Mouse (Mus musculus) heart, adult 18-20 months (tissue): ENCODE measurements around the gene Tiam2. TPM values are rescaled to one million over a fixed set of nuclear protein-coding genes. Genes with fewer than 3 reads are reported as not detected.
A peak's percentile ranks its signal among the peaks of the same experiment; 100 is the strongest.

Source experiments
- DNase-seq, 2 experiments: peaks; one replicate each; pipeline ENCODE4 v3.0.0; 2021 to 2022; ENCODE audit warnings: mixed read lengths in 1 of 2
- total RNA-seq, 2 experiments: library from RNA; stranded (reverse); gene quantifications; 2 replicates each; pipeline ENCODE4 v1.2.3; 2021

The Tiam2 gene
- total RNA-seq, 2 experiments from 2014 or later: 2.7 to 3.3 TPM

GRCm38 (mm10) chr17:3394985-3395384 lies 68.6 kb downstream of the Tiam2 start:
- DNase-seq: no peak

DNA sequence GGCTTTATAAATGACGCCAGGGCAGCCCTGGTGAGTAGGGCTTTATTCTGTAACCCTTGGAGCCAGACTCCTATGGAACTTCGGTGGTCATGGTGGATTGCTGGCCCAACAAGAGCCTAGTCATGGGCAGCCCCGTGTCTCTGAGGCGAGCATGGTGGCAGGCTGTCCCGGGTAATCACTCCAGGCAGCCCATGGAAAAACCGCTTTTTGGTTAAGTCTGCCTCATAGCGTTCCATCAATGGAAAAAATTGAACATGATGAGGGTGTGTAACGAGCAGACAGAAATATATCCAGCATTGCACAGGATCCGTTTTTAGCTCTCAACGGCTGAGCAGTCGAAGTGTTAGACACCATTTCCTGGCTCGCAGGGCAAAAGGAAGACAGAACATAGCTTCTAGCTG lies 70.5 kb downstream of the Tiam2 start:
- DNase-seq: peak in 1 of 2 experiments; percentile 8

- peak in 1 of 2 experiments; percentile 5 for DNase-seq
These were observed 71.5 kb downstream of the Tiam2 start for GRCm38 (mm10) chr17:3397836-3398235.

DNA sequence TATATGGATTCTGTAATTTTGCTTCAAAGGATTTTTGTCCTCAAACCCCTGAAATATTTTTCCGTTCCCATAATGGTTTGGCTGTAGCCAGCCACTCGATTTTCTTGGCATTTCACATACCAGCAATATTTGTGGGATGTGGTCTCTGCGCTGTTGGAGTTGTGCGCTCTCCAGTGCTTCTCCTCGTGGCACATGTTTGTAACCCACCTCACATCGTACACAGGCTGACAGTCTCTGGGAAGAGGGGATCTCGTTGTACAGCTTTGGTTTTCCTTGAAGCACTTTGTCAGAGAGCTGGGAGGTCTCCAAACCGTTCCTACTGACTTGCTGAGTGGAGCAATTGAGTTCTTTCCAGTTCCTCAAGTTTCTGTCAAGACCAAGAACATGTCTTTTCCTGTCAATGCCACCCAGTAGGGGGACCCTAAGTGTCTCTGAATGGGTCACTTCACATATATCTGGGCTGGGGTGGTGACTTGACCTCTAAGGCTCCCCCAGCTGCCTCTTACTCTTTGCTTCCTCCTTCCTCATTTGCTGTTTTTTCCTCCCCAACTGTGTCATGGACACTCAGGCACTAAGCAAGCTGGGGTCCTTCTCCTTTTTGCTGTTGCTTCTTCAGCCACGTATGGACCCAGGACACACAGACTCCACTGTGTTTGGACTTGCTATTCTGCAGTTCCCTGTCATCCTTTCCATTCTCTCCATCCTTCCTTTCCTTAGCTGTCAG lies 79.1 kb downstream of the Tiam2 start:
- DNase-seq: no peak

DNA sequence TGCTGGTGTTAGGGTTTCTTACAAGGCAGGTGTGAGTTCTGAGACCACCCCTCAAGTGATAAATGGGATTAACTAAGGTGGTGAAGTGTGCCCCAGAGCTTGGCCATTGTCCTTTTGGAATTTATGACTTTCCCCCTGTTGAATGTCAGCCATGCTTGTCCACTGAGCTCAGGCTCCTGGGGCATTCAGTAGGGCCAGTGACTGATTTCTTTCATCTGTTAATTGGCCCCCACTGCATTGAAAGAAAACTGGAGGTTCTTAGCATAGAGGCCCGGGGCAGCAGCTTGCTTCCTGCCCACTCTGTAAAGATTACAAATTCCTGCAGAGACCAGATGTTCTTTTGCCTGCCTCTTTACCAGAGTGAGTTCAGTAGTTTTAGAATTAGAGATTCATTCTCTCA lies 80.7 kb downstream of the Tiam2 start:
- DNase-seq: no peak

GRCm38 (mm10) chr17:3410307-3410706 lies 83.9 kb downstream of the Tiam2 start:
- DNase-seq: no peak

DNA sequence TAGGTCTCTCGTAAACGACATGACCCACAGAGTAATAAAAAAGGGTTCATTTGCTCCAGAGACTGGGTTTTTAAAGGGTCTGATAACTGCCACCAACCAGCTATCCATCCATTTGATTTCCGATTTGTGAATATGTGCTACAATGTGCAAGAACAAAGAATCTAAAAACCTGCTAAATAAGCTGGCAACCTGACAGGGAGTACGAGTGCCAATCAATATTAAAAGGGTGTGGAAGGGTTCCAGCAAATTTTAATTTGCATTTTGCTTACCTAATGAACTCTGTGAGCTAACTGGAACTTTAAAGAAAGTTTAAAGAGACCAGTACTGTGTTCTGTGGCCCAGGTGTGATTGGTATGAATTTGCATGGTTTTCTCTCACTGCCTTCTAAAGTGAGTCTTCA lies 86.4 kb downstream of the Tiam2 start:
- no peak for DNase-seq

DNA sequence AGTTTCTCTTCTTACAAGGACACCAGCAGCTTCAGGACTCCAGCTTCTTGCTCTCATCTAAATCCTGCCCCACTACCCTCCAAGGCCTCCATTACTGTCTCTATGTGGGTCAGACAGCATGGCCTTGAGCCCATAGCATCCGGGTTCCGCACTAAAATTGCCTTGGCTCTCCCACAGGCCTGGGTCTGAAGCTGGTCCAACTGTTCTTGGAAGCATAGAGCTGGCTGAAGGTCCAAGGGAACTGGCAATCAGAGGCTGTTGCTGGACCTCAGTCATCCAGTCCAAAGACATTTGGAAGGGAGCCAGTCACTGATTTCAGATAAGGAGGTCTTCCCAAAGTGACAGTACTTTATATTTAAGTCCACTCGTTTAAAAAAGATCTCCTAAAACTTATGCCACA lies 89.2 kb downstream of the Tiam2 start:
- DNase-seq: peak; percentile 45 to 73

DNA sequence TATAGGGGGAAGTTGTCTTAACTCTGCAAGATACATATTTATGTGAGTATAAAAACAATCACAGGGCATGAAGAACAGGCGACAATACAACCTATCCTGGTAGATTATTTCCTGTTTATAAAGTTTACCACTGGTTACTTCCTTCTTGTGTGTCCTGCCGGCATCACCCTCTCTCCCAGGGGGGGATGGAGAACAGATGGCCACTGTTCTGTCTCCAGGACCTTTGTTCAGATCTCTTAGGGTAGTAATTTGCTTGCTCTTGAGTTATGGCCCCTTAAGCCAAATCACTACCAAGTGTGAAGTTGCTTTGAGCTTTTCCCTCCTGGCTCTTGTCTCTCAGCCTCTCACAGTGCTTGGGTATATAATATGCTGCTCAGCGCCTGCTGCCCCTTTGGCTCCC lies 90.0 kb downstream of the Tiam2 start:
- DNase-seq: no peak

GRCm38 (mm10) chr17:3419368-3419928 lies 93.1 kb downstream of the Tiam2 start:
- DNase-seq: no peak

GRCm38 (mm10) chr17:3420148-3420547 lies 93.8 kb downstream of the Tiam2 start:
- DNase-seq: no peak

GRCm38 (mm10) chr17:3423416-3423815 lies 97.0 kb downstream of the Tiam2 start:
- DNase-seq: no peak

DNA sequence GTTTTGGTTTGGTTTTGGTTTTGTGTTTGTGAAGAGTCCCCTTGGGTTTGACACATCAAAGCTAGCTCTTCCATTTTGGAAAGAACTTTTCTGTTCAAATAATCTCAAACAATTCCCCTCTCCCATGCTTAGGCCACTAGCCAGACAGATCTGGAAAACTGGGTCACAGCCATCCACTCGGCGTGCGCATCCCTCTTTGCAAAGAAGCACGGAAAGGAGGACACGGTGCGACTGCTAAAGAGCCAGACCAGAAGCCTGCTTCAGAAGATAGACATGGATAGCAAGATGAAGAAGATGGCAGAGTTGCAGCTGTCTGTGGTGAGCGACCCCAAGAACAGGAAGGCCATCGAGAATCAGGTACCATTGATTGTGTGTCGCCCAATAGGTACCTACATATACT lies 102.3 kb downstream of the Tiam2 start:
- DNase-seq: no peak

GRCm38 (mm10) chr17:3432590-3433498 lies 106.5 kb downstream of the Tiam2 start:
- DNase-seq: no peak

- DNase-seq: no peak
These were observed 107.3 kb downstream of the Tiam2 start for GRCm38 (mm10) chr17:3433521-3434271.

DNA sequence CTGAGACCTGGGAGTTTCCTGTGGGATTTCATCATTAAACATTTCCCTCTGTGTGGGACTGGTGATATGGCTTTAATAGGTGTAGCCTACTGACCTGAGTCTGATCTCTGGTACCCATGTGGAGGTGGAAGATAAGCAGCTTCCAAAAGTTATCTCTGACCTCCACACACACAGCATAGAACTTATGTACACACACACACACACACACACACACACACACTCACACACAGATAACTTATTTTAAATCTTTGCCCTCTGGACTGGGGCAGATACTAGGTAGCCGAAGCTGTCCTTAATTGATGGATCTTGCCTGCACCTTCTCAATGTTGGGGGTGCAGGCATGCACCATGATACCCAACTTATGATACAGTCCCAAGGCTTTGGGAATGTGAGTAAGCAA lies 108.9 kb downstream of the Tiam2 start:
- no peak for DNase-seq

- DNase-seq: no peak
These were observed 110.6 kb downstream of the Tiam2 start for GRCm38 (mm10) chr17:3436841-3437515.

- no peak for DNase-seq
These were observed 116.4 kb downstream of the Tiam2 start for GRCm38 (mm10) chr17:3442526-3443401.

- peak; percentile 31 to 56 for DNase-seq
These were observed 120.0 kb downstream of the Tiam2 start for GRCm38 (mm10) chr17:3446191-3446950.

- DNase-seq: peak; percentile 34 to 82
These were observed 122.4 kb downstream of the Tiam2 start for GRCm38 (mm10) chr17:3448725-3449124.
